Mouse (Mus musculus) E14TG2a.4 (cell line): ENCODE results near the gene Foxp2.

Experiments
- H3K27me3 ChIP-seq: 2 replicates; pipeline ENCODE4 v1.6.1; 2014; ENCODE audit warnings: low read length, control low read depth; ENCODE audit not compliant: insufficient read depth
- H3K36me3 ChIP-seq: 2 replicates; pipeline ENCODE4 v1.6.1; 2014; ENCODE audit warnings: low read length, control low read depth; ENCODE audit not compliant: insufficient read depth
- H3K4me1 ChIP-seq: replicated peaks from 2 replicates; pipeline ENCODE4 v1.6.1; 2014; ENCODE audit warnings: low read depth, low read length, control low read depth
- H3K4me3 ChIP-seq: replicated peaks from 2 replicates; pipeline ENCODE4 v1.5.1; 2014; ENCODE audit warnings: mild to moderate bottlenecking, low read length
- H3K9me3 ChIP-seq: 2 replicates; pipeline ENCODE4 v1.6.1; 2014; ENCODE audit warnings: low read length, control low read depth
- CTCF ChIP-seq: conservative IDR thresholded peaks from 2 replicates; pipeline ENCODE4 v1.5.1; 2014; ENCODE audit warnings: low read length
- NANOG ChIP-seq: IDR thresholded peaks from 2 replicates; pipeline ENCODE4 v1.6.1; 2014; ENCODE audit warnings: borderline replicate concordance, low read length, mixed read lengths
- POU5F1 ChIP-seq: IDR thresholded peaks from 2 replicates; pipeline ENCODE4 v1.6.1; 2014; ENCODE audit warnings: low read length, borderline replicate concordance

Gene Foxp2

GRCm38 (mm10) chr6:14901183-14901970 lies at the start of gene Foxp2:
Foxp2 (plus strand) TSS chr6:14901349.
- H3K9me3 ChIP-seq, result no peaks in the 10 kb centered on the region
- H3K4me3 ChIP-seq, result peak within 1 kb of the TSS; percentile 83
- no peak for TF ChIP-seq NANOG
- no peak for TF ChIP-seq CTCF
- TF ChIP-seq POU5F1, result no peak
- no peaks in the 10 kb centered on the region for H3K36me3 ChIP-seq
- peaks cover 60% of the 10 kb centered on the region for H3K27me3 ChIP-seq
- H3K4me1 ChIP-seq, result peaks cover 36% of the 10 kb centered on the region

DNA sequence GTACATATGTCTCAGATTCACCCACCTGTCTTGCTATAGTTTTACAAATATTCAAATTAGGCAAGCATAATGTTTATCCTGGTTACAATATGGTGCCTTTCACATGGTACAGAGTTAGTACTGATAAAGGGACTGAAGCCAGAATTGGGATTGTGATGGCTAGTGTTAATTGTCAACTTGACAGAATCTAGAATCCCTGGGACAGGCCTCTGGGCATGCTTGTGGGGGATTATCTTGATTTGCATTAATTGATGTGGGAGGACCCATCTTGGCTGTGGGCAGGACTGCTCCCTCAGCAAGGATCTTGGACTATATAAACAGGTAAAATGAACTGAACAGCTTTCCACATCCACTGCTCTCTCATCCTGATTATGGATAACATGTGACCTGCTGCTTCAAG lies 15.9 kb upstream of the Foxp2 start:
- Histone ChIP-seq H3K4me1 (no peaks in the 10 kb centered on the region), H3K36me3 (no peaks in the 10 kb centered on the region), H3K4me3 (no peak overlapping the region), H3K9me3 (peaks cover 6% of the 10 kb centered on the region), H3K27me3 (no peaks in the 10 kb centered on the region)
- TF ChIP-seq POU5F1 (no peak), NANOG (no peak), CTCF (no peak)

GRCm38 (mm10) chr6:14897028-14897427 lies 4.1 kb upstream of the Foxp2 start:
- no peaks in the 10 kb centered on the region for H3K9me3 ChIP-seq
- no peaks in the 10 kb centered on the region for H3K36me3 ChIP-seq
- peaks cover 29% of the 10 kb centered on the region for H3K4me1 ChIP-seq
- H3K27me3 ChIP-seq, result peaks cover 45% of the 10 kb centered on the region
- no peak overlapping the region for H3K4me3 ChIP-seq
- TF ChIP-seq CTCF, result no peak
- no peak for TF ChIP-seq POU5F1

GRCm38 (mm10) chr6:14898096-14898855 lies 2.9 kb upstream of the Foxp2 start:
- Histone ChIP-seq H3K27me3 (peaks cover 56% of the 10 kb centered on the region), H3K9me3 (no peaks in the 10 kb centered on the region), H3K36me3 (no peaks in the 10 kb centered on the region), H3K4me1 (peaks cover 36% of the 10 kb centered on the region), H3K4me3 (peak overlapping the region; percentile 48)
- TF ChIP-seq NANOG, result no peak

DNA sequence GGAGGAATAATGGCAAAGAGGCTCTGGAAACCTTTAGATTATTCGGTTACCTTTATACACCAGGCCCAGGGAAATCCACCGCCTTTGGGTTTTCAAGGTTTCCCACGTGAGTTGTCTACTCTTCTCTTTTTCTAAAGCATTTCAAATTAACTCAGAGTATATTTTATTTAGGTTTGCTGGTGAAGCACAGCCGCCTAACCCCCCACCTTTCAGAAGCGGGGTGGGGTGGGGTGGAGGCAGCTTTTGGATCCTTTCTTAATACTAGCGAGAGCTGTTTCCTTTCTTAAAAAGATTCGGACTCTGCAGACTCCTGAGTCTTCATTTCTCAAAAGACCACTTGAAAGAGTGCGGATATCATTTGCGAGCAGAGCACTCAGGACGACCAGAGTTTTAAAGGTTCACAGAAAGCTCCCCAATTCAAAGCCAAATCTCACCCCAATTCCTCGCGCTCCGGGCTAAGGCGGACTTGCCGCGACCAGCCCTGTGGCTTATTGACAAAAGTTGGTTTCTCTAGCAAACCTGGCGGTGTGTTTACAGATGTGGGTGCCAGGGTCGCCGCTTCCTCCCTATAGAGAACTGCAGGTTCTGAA lies 2.0 kb upstream of the Foxp2 start:
- H3K27me3 ChIP-seq, result peaks cover 62% of the 10 kb centered on the region
- TF ChIP-seq NANOG, result no peak
- no peak for TF ChIP-seq POU5F1
- TF ChIP-seq CTCF, result no peak
- H3K4me1 ChIP-seq, result peaks cover 36% of the 10 kb centered on the region
- peak overlapping the region; percentile 48; the same call in 1 of the 2 replicates for H3K4me3 ChIP-seq
- no peaks in the 10 kb centered on the region for H3K9me3 ChIP-seq
- no peaks in the 10 kb centered on the region for H3K36me3 ChIP-seq

- H3K4me3 ChIP-seq, result peak overlapping the region; percentile 83
- H3K9me3 ChIP-seq, result no peaks in the 10 kb centered on the region
- peaks cover 62% of the 10 kb centered on the region for H3K27me3 ChIP-seq
- peaks cover 36% of the 10 kb centered on the region for H3K4me1 ChIP-seq
- H3K36me3 ChIP-seq, result no peaks in the 10 kb centered on the region
- TF ChIP-seq POU5F1, result no peak
- no peak for TF ChIP-seq NANOG
- TF ChIP-seq CTCF, result no peak
These were observed 1.1 kb upstream of the Foxp2 start for GRCm38 (mm10) chr6:14899936-14900578.

GRCm38 (mm10) chr6:14900579-14901021 lies 549 bp upstream of the Foxp2 start:
- Histone ChIP-seq H3K4me3 (peak overlapping the region; percentile 83), H3K27me3 (peaks cover 60% of the 10 kb centered on the region), H3K9me3 (no peaks in the 10 kb centered on the region), H3K36me3 (no peaks in the 10 kb centered on the region), H3K4me1 (peaks cover 36% of the 10 kb centered on the region)
- no peak for TF ChIP-seq NANOG
- no peak for TF ChIP-seq POU5F1
- TF ChIP-seq CTCF, result no peak
